ENCODE assay signal across 21 mouse cellular contexts in genomic region chr15:32407766-32408165, GRCm38 (mm10).
A peak's percentile ranks its signal among the peaks of the same experiment; 100 is the strongest.
DNase-seq lines count a peak whose midpoint lies in the region; ATAC-seq lines count a peak whose summit lies in the region.
"Had no signal": no experiment of that assay in that cellular context is flagged by ENCODE, and none has a peak within 500 bp of the region (broad histone marks: within the 10 kb centered on the region; RNA-seq: fewer than 3 reads in every experiment).

No protein-coding gene starts in this region.

- no peak overlapping the region for H3K4me3 ChIP-seq in midbrain, embryonic 11.5 days (ENCODE audit: low read depth, low read length)
- no peak overlapping the region for H3K4me3 ChIP-seq in midbrain, embryonic 14.5 days (replicated peaks; ENCODE audit: low read depth, low read length)

- H3K4me2 ChIP-seq in midbrain, embryonic 11.5 days, result no peak overlapping the region
- H3K4me2 ChIP-seq in midbrain, embryonic 14.5 days (ENCODE audit: low read length), result no peak overlapping the region

- no peaks in the 10 kb centered on the region for H3K27me3 ChIP-seq in midbrain, embryonic 11.5 days (ENCODE audit: control insufficient read depth, insufficient read depth, low read length)
- no peaks in the 10 kb centered on the region for H3K27me3 ChIP-seq in midbrain, embryonic 14.5 days (ENCODE audit: control insufficient read depth, insufficient read depth, low read length)
- H3K27me3 ChIP-seq: CH12.LX, Patski had no signal

- 90% methylated on average over 3 of the region's 3 CpGs for WGBS in midbrain, embryonic 11.5 days
- WGBS in midbrain, embryonic 14.5 days, result 96% methylated on average over 3 of the region's 3 CpGs

- DNase-seq in midbrain, embryonic 11.5 days (ENCODE audit: low spot score, missing footprints), result peak; percentile 2
- DNase-seq in midbrain, embryonic 14.5 days, result no peak
- DNase-seq in fat pad, adult 2 months (ENCODE audit: extremely low read depth, low read depth, low spot score), result peak; percentile 93
- peak; percentile 90 for DNase-seq in gonadal fat pad, adult 2 months (ENCODE audit: low read depth)
- DNase-seq in cerebellum, adult 9-10 months, result no peak
- DNase-seq in kidney, adult 11 months, result no peak
- DNase-seq: adrenal gland, adult 2 months; adrenal gland, adult 8-10 months; adrenal gland, postnatal 10 days; adrenal gland, postnatal 14 days; adrenal gland, postnatal 25 days; adrenal gland, postnatal 36 days; B cell, adult 2 months; cerebellum, adult 11 months; cerebellum, adult 11-12 months; cerebellum, adult 18-20 months had no signal

- no peak overlapping the region for H3K27ac ChIP-seq in midbrain, embryonic 11.5 days (ENCODE audit: low read depth, low read length)
- H3K27ac ChIP-seq in midbrain, embryonic 14.5 days (replicated peaks; ENCODE audit: low read depth, low read length), result no peak overlapping the region

- H3K9ac ChIP-seq in midbrain, embryonic 11.5 days (ENCODE audit: low read length), result no peak overlapping the region
- H3K9ac ChIP-seq in midbrain, embryonic 14.5 days (replicated peaks; ENCODE audit: low read length), result no peak overlapping the region

- H3K4me1 ChIP-seq in midbrain, embryonic 11.5 days (ENCODE audit: control insufficient read depth, insufficient read depth, low read length), result no peaks in the 10 kb centered on the region
- H3K4me1 ChIP-seq in midbrain, embryonic 14.5 days (ENCODE audit: control insufficient read depth, insufficient read depth, low read length), result no peaks in the 10 kb centered on the region

- no peaks in the 10 kb centered on the region for H3K9me3 ChIP-seq in midbrain, embryonic 11.5 days (ENCODE audit: control insufficient read depth, low read length)
- H3K9me3 ChIP-seq in midbrain, embryonic 14.5 days (ENCODE audit: control insufficient read depth, low read length), result no peaks in the 10 kb centered on the region
- H3K9me3 ChIP-seq: G1E had no signal

- no peak for ATAC-seq in midbrain, embryonic 11.5 days (ENCODE audit: low FRiP score)
- ATAC-seq in midbrain, embryonic 14.5 days (ENCODE audit: low FRiP score, low TSS enrichment), result no peak
- ATAC-seq: activated CD4-positive, CD25-positive, alpha-beta regulatory T cell, adult 4 months; CD4-positive, CD25-positive, alpha-beta regulatory T cell, adult 4 months; Patski had no signal

- no peaks in the 10 kb centered on the region for H3K36me3 ChIP-seq in midbrain, embryonic 11.5 days (ENCODE audit: control insufficient read depth, insufficient read depth, low read length)
- no peaks in the 10 kb centered on the region for H3K36me3 ChIP-seq in midbrain, embryonic 14.5 days (ENCODE audit: control insufficient read depth, insufficient read depth, low read length)
- H3K36me3 ChIP-seq: G1E had no signal

Comparison
In these comparisons a context has a peak if more than half of its experiments do, and no peak if none do; other contexts are left out.
1. DNase-seq: peak in midbrain, embryonic 11.5 days (single experiment), fat pad, adult 2 months (single experiment) and gonadal fat pad, adult 2 months (single experiment); none in midbrain, embryonic 14.5 days (single experiment), cerebellum, adult 9-10 months (single experiment) and kidney, adult 11 months (single experiment).